Mouse (Mus musculus) v-Abl transformed pro-B cells (cell line): ENCODE data around the gene Cdc123.

Experiments
- in situ Hi-C, 2 experiments: fragments of 400-800 bp; cut with MboI; formaldehyde crosslinking; loops; one replicate each; pipeline ENCODE4 v1.15.1; 2025; ENCODE audit not compliant: unreplicated experiment in 2 of 2

The Cdc123 gene

GRCm38 (mm10) chr2:5806201-5806600 lies 38.8 kb downstream of the Cdc123 start:
- in situ Hi-C loops = loop anchor here (5.0 to 10.0 kb wide), 6 partner anchors 84 to 891 kb away; partner anchors contain the start of gene Phyh (in 1 of the 2)

GRCm38 (mm10) chr2:5805228-5805627 lies 39.7 kb downstream of the Cdc123 start:
- in situ Hi-C loops = loop anchor here (5.0 to 10.0 kb wide), 6 partner anchors 83 to 890 kb away; partner anchors contain the start of gene Phyh (in 1 of the 2)

GRCm38 (mm10) chr2:5804440-5805045 lies 40.4 kb downstream of the Cdc123 start:
- in situ Hi-C loops = loop anchor here (5.0 to 10.0 kb wide), 6 partner anchors 82 to 890 kb away; partner anchors contain the start of gene Phyh (in 1 of the 2)

- in situ Hi-C loops = loop anchor here (5.0 to 10.0 kb wide), 5 partner anchors 80 to 887 kb away; partner anchors contain the start of gene Phyh (in 1 of the 2)
Observed at GRCm38 (mm10) chr2:5801927-5802590, 42.9 kb downstream of the Cdc123 start.

- in situ Hi-C loops = loop anchor here (5.0 to 10.0 kb wide), 5 partner anchors 79 to 886 kb away; partner anchors contain the start of gene Phyh (in 1 of the 2)
Observed at GRCm38 (mm10) chr2:5801182-5801640, 43.8 kb downstream of the Cdc123 start.

GRCm38 (mm10) chr2:5797816-5798672 lies 46.9 kb downstream of the Cdc123 start:
- in situ Hi-C loops = no loop called here

GRCm38 (mm10) chr2:5793771-5794170 lies 51.2 kb downstream of the Cdc123 start:
- in situ Hi-C loops = no loop called here

GRCm38 (mm10) chr2:5792056-5792455 lies 52.9 kb downstream of the Cdc123 start:
- in situ Hi-C loops = no loop called here

- in situ Hi-C loops = no loop called here
Observed at GRCm38 (mm10) chr2:5789625-5790160, 55.3 kb downstream of the Cdc123 start.

- in situ Hi-C loops = no loop called here
Observed at GRCm38 (mm10) chr2:5787391-5787790, 57.6 kb downstream of the Cdc123 start.

GRCm38 (mm10) chr2:5772464-5772863 lies 72.5 kb downstream of the Cdc123 start:
- in situ Hi-C loops = no loop called here

- in situ Hi-C loops = no loop called here
Observed at GRCm38 (mm10) chr2:5770708-5771241, 74.2 kb downstream of the Cdc123 start.

GRCm38 (mm10) chr2:5769630-5770029 lies 75.3 kb downstream of the Cdc123 start:
- in situ Hi-C loops = no loop called here

GRCm38 (mm10) chr2:5768946-5769345 lies 76.0 kb downstream of the Cdc123 start:
- in situ Hi-C loops = no loop called here

- in situ Hi-C loops = no loop called here
Observed at GRCm38 (mm10) chr2:5762031-5762430, 82.9 kb downstream of the Cdc123 start.

GRCm38 (mm10) chr2:5760479-5761008 lies 84.4 kb downstream of the Cdc123 start:
- in situ Hi-C loops = no loop called here

GRCm38 (mm10) chr2:5758569-5758968 lies 86.4 kb downstream of the Cdc123 start:
- in situ Hi-C loops = no loop called here

GRCm38 (mm10) chr2:5750872-5751271 lies 94.1 kb downstream of the Cdc123 start:
- in situ Hi-C loops = no loop called here

- in situ Hi-C loops = no loop called here
Observed at GRCm38 (mm10) chr2:5749210-5749609, 95.8 kb downstream of the Cdc123 start.

- in situ Hi-C loops = no loop called here
Observed at GRCm38 (mm10) chr2:5747545-5748043, 97.4 kb downstream of the Cdc123 start.
